Mouse (Mus musculus) CH12.LX (cell line): ENCODE data around the gene Ssr1. TPM values are rescaled to one million over a fixed set of nuclear protein-coding genes. Genes with fewer than 3 reads are reported as not detected.

Source experiments
- DNase-seq: peaks from one replicate; pipeline ENCODE4 v3.0.0-alpha.2; 2013; ENCODE audit errors: extremely low read depth
- H3K27ac ChIP-seq: 2 replicates; pipeline ENCODE4 v1.5.1; 2012; ENCODE audit warnings: low read depth, mild to moderate bottlenecking, control low read depth, moderate library complexity; ENCODE audit not compliant: insufficient read depth
- H3K27me3 ChIP-seq: replicated peaks from 2 replicates; pipeline ENCODE3; 2012; ENCODE audit warnings: inconsistent platforms
- H3K36me3 ChIP-seq, 2 experiments: replicated peaks in 1 of 2; 2 replicates each; pipeline versions ENCODE3 to v1.6.1; 2012; ENCODE audit warnings: inconsistent platforms in 1 of 2, low read length in 1 of 2, mild to moderate bottlenecking in 1 of 2, mixed read lengths in 1 of 2, moderate library complexity in 1 of 2; ENCODE audit not compliant: control insufficient read depth in 1 of 2, insufficient read depth in 1 of 2
- H3K4me1 ChIP-seq, 2 experiments: 2 replicates each; pipeline ENCODE4 v1.6.1; 2012; ENCODE audit warnings: inconsistent platforms in 1 of 2, moderate library complexity in 1 of 2; ENCODE audit not compliant: insufficient read depth in 2 of 2, control insufficient read depth in 1 of 2
- H3K4me2 ChIP-seq: 2 replicates; pipeline ENCODE4 v1.6.1; 2012; ENCODE audit warnings: low read depth, mild to moderate bottlenecking, control low read depth; ENCODE audit not compliant: poor library complexity, insufficient read depth, severe bottlenecking
- H3K4me3 ChIP-seq, 3 experiments: fragments of 150-350 bp in 1 of 3; sonication (generic) in 1 of 3; replicated peaks in 1 of 3; 2 replicates each; pipeline versions ENCODE3 to v1.5.1; 2011 to 2012; ENCODE audit warnings: low read depth in 2 of 3, low read length in 2 of 3, mild to moderate bottlenecking in 2 of 3, moderate library complexity in 2 of 3, control low read depth in 1 of 3, improper control_type of control experiment in 1 of 3, inconsistent platforms in 1 of 3, mixed read lengths in 1 of 3; ENCODE audit not compliant: poor library complexity in 1 of 3
- H3K79me2 ChIP-seq: replicated peaks from 2 replicates; pipeline ENCODE4 v1.6.1; 2012; ENCODE audit warnings: mild to moderate bottlenecking, moderate library complexity; ENCODE audit not compliant: control insufficient read depth, poor library complexity, insufficient read depth, severe bottlenecking; ENCODE audit errors: extremely low read depth
- H3K9ac ChIP-seq: 2 replicates; pipeline ENCODE4 v1.6.1; 2012; ENCODE audit warnings: low read depth, mild to moderate bottlenecking, control low read depth, moderate library complexity; ENCODE audit not compliant: insufficient read depth
- H3K9me3 ChIP-seq: replicated peaks from 2 replicates; pipeline ENCODE3; 2012; ENCODE audit warnings: low read length, inconsistent platforms, mixed read lengths
- CHD2 ChIP-seq: IDR thresholded peaks from 2 replicates; pipeline ENCODE4 v1.6.1; 2011; ENCODE audit warnings: low read length, improper control_type of control experiment
- ELF1 ChIP-seq: IDR thresholded peaks from 2 replicates; pipeline ENCODE4 v1.6.1; 2014; ENCODE audit warnings: low read depth, mild to moderate bottlenecking, inconsistent platforms, low read length, improper control_type of control experiment
- HCFC1 ChIP-seq: IDR thresholded peaks from 2 replicates; pipeline ENCODE4 v1.6.1; 2012; ENCODE audit warnings: low read depth, mild to moderate bottlenecking, inconsistent platforms, low read length, improper control_type of control experiment
- JUND ChIP-seq: conservative IDR thresholded peaks from 2 replicates; pipeline ENCODE4 v1.6.1; 2011; ENCODE audit warnings: low read depth, low read length, improper control_type of control experiment
- KAT2A ChIP-seq: IDR thresholded peaks from 2 replicates; pipeline ENCODE4 v1.6.1; 2012; ENCODE audit warnings: low read length, improper control_type of control experiment, inconsistent platforms; ENCODE audit not compliant: insufficient replicate concordance
- MAZ ChIP-seq: IDR thresholded peaks from 2 replicates; pipeline ENCODE4 v1.6.1; 2012; ENCODE audit warnings: low read depth, mild to moderate bottlenecking, inconsistent platforms, low read length, improper control_type of control experiment, moderate library complexity
- MEF2A ChIP-seq: IDR thresholded peaks from 2 replicates; pipeline ENCODE4 v1.6.1; 2014; ENCODE audit warnings: low read depth, mild to moderate bottlenecking, inconsistent platforms, low read length, improper control_type of control experiment, borderline replicate concordance
- MXI1 ChIP-seq: IDR thresholded peaks from 2 replicates; pipeline ENCODE4 v1.6.1; 2011; ENCODE audit warnings: mild to moderate bottlenecking, low read depth, low read length, improper control_type of control experiment
- NELFE ChIP-seq: IDR thresholded peaks from 2 replicates; pipeline ENCODE4 v1.6.1; 2011; ENCODE audit warnings: low read depth, low read length, improper control_type of control experiment
- NRF1 ChIP-seq: IDR thresholded peaks from 2 replicates; pipeline ENCODE4 v1.6.1; 2014; ENCODE audit warnings: low read depth, mild to moderate bottlenecking, inconsistent platforms, low read length, improper control_type of control experiment, moderate library complexity
- PAX5 ChIP-seq: IDR thresholded peaks from 2 replicates; pipeline ENCODE4 v1.6.1; 2012; ENCODE audit warnings: low read length, inconsistent platforms, mixed read lengths
- POLR2A ChIP-seq: IDR thresholded peaks from 2 replicates; pipeline ENCODE4 v1.6.1; 2011; ENCODE audit warnings: low read depth, mild to moderate bottlenecking, improper control_type of control experiment, low read length
- POLR2AphosphoS2 ChIP-seq: IDR thresholded peaks from 2 replicates; pipeline ENCODE4 v1.6.1; 2011; ENCODE audit warnings: low read depth, low read length, improper control_type of control experiment
- RCOR1 ChIP-seq: conservative IDR thresholded peaks from 2 replicates; pipeline ENCODE4 v1.6.1; 2012; ENCODE audit warnings: low read depth, mild to moderate bottlenecking, inconsistent platforms, low read length, improper control_type of control experiment
- SIN3A ChIP-seq: IDR thresholded peaks from 2 replicates; pipeline ENCODE4 v1.6.1; 2012; ENCODE audit warnings: low read length, improper control_type of control experiment, inconsistent platforms
- TCF12 ChIP-seq: IDR thresholded peaks from 2 replicates; pipeline ENCODE4 v1.6.1; 2014; ENCODE audit warnings: low read depth, mild to moderate bottlenecking, inconsistent platforms, low read length, improper control_type of control experiment
- UBTF ChIP-seq: IDR thresholded peaks from 2 replicates; pipeline ENCODE4 v1.6.1; 2012; ENCODE audit warnings: low read depth, mild to moderate bottlenecking, inconsistent platforms, low read length, improper control_type of control experiment, moderate library complexity
- USF2 ChIP-seq: conservative IDR thresholded peaks from 2 replicates; pipeline ENCODE4 v1.6.1; 2011; ENCODE audit warnings: low read depth, low read length, improper control_type of control experiment
- ZC3H11A ChIP-seq: IDR thresholded peaks from 2 replicates; pipeline ENCODE4 v1.6.1; 2012; ENCODE audit warnings: low read depth, mild to moderate bottlenecking, inconsistent platforms, low read length, improper control_type of control experiment
- ZMIZ1 ChIP-seq: IDR thresholded peaks from 2 replicates; pipeline ENCODE4 v1.6.1; 2012; ENCODE audit warnings: low read depth, mild to moderate bottlenecking, inconsistent platforms, low read length, improper control_type of control experiment
- dilution Hi-C: fragments of 300-500 bp; cut with MboI; formaldehyde crosslinking; loops from 2 replicates; pipeline ENCODE4 v1.14.3; 2020; ENCODE audit warnings: low sequenced_read_pairs; ENCODE audit not compliant: extremely low pct_unique_long_range_greater_than_20kb, extremely low pct_ligation_motif_present
- in situ Hi-C: fragments of 300-500 bp; cut with MboI; formaldehyde crosslinking; loops from 3 replicates; pipeline ENCODE4 v1.14.3; 2019; ENCODE audit warnings: low sequenced_read_pairs, low pct_ligation_motif_present, low pct_unique_long_range_greater_than_20kb, mixed read lengths
- polyA plus RNA-seq: library from polyadenylated mRNA; unstranded; fragments of >175 nt; gene quantifications from 2 replicates; pipeline ENCODE4 v1.2.1, GENCODE M21; 2012; ENCODE audit warnings: low read depth; ENCODE audit not compliant: insufficient read length
- total RNA-seq, 2 experiments: library from RNA; depleted of rRNA; stranded (reverse); fragments of 300-350 nt in 1 of 2; fragments of >200 nt in 1 of 2; gene quantifications; 2 replicates each; pipeline ENCODE4 v1.2.3; 2012 to 2014

The Ssr1 gene
- total and polyA plus RNA-seq, 3 experiments: 67.1 to 167 (median 145) TPM

DNA sequence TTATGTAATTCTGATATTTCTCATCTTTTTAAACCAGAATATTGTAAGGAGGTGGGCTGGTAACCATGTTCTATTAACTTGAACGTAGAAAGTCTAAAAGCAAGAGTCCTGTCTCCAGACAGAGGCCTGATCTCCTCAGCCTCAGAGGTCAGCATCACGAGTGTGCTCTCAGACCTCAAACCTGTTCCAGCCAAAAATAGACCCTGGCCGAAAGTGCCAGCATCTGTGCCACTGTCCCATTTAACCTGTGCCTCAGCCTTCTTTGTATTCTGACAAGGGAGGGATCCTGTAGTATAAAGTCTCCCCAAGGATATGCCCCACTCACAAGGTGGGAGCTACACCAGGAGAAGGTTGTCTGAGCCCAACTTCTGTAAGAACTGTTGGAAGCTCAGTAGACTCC is 67.6 kb downstream of the Ssr1 start:
- Histone ChIP-seq H3K79me2 (no peaks in the 10 kb centered on the region), H3K9me3 (no peaks in the 10 kb centered on the region), H3K27ac (no peak overlapping the region), H3K9ac (no peak overlapping the region), H3K27me3 (no peaks in the 10 kb centered on the region), H3K4me2 (no peak overlapping the region), H3K4me1 (peaks cover 0 to 10% of the 10 kb centered on the region in 2 experiments; a peak in 1 of 4 replicates), H3K36me3 (peaks cover 59 to 96% of the 10 kb centered on the region in 2 experiments), H3K4me3 (no peak overlapping the region)
- in situ Hi-C loops (no loop called here), dilution Hi-C loops (no loop called here)
- DNase-seq: no peak
- TF ChIP-seq USF2 (no peak), ZC3H11A (no peak), UBTF (no peak), MAZ (no peak), NRF1 (no peak), MXI1 (no peak), POLR2AphosphoS2 (no peak), POLR2A (no peak), MEF2A (no peak)

DNA sequence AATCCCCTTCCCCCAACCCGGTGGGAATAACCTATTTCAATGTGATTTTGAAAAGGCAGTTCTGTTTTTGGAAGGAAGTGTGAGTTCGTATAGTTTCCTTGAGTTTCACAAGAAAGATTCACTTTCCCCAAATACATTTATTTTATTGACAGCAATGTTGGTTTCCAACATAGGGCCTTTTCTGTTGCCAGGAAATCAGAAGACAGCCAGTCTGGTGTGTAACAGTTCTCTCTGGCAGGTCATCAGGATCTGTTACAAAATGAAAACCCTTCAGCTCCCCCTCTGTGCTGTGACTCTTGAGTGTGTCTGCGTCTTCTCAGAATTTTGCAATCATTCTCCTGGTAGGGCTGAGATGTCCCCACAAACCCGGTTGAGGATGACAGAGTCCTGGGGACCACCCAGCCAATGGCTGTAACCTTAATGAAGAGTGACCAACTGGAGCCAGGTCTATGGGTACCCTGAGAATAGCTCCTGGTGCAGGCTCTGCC is 69.5 kb downstream of the Ssr1 start:
- in situ Hi-C loops: no loop called here
- Histone ChIP-seq H3K4me2 (no peak overlapping the region), H3K27ac (no peak overlapping the region), H3K9me3 (no peaks in the 10 kb centered on the region), H3K9ac (no peak overlapping the region)
- dilution Hi-C loops: no loop called here
- no peak for TF ChIP-seq HCFC1
- TF ChIP-seq NELFE: no peak
- TF ChIP-seq JUND: no peak
- TF ChIP-seq MXI1: no peak
- no peak for TF ChIP-seq KAT2A
- TF ChIP-seq RCOR1: no peak
- no peak for TF ChIP-seq SIN3A
- TF ChIP-seq PAX5: no peak
- no peak for TF ChIP-seq CHD2
- TF ChIP-seq POLR2AphosphoS2: no peak
- no peak for TF ChIP-seq TCF12
- TF ChIP-seq ELF1: no peak
- TF ChIP-seq MEF2A: no peak
- no peak for TF ChIP-seq ZC3H11A
- no peak for TF ChIP-seq POLR2A
- TF ChIP-seq ZMIZ1: no peak
- TF ChIP-seq, all 38 proteins: peak for 0
- no peaks in the 10 kb centered on the region for H3K79me2 ChIP-seq
- H3K4me1 ChIP-seq: peaks cover 0 to 10% of the 10 kb centered on the region in 2 experiments; a peak in 1 of 4 replicates
- H3K4me3 ChIP-seq: no peak overlapping the region
- peaks cover 48 to 96% of the 10 kb centered on the region in 2 experiments for H3K36me3 ChIP-seq
- no peak for DNase-seq
- no peaks in the 10 kb centered on the region for H3K27me3 ChIP-seq
